Mouse (Mus musculus) liver, embryonic 14.5 days (tissue): ENCODE data around the gene Slc46a1.

Experiments used
- CTCF ChIP-seq: IDR thresholded peaks from 2 replicates; pipeline ENCODE4 v1.5.1; 2016; ENCODE audit warnings: antibody characterized with exemption, low read depth, control low read depth
- EP300 ChIP-seq: IDR thresholded peaks from 2 replicates; pipeline ENCODE4 v1.6.1; 2016; ENCODE audit warnings: antibody characterized with exemption, low read depth

DNA sequence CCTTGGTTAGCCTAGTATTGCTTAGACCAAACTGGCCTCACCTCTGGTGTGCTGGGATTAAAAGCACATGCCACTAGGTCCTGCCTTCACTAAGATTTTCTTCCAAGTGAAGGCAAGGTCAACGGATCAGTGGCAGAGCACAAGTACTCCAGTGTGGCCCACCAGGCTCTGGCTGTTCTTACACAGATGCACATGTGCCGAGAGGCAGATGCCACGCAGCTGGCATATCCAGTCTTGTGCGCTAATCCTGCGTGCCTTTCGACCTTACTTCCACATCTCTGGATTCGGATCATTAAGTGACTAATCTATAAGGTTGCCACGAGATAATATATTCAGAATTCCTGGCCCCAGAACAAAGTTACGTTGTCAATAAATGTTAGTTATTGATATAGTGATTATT, 381 bp upstream of the Slc46a1 start:
- TF ChIP-seq EP300 = no peak
- TF ChIP-seq CTCF = no peak
